Comparison of ENCODE assay signal across 8 mouse cellular contexts in genomic region chr1:73362122-73362521, GRCm38 (mm10).
DNase-seq lines count a peak whose midpoint lies in the region; ATAC-seq and TF ChIP-seq lines count a peak whose summit lies in the region.

No protein-coding gene starts in this region.

- H3K27ac ChIP-seq in hindbrain, embryonic 14.5 days = no peak overlapping the region; the same call in 1 of the 2 replicates
- no peak overlapping the region for H3K27ac ChIP-seq in hindbrain, embryonic 10.5 days
- H3K27ac ChIP-seq in embryonic facial prominence, embryonic 12.5 days = peak overlapping the region; percentile 65
- H3K27ac ChIP-seq in hindbrain, postnatal 0 days = no peak overlapping the region
- peak overlapping the region; percentile 89 for H3K27ac ChIP-seq in lung, embryonic 16.5 days (ENCODE audit: low read length)

- no peak for ATAC-seq in hindbrain, embryonic 14.5 days (ENCODE audit: low FRiP score)
- ATAC-seq in embryonic facial prominence, embryonic 12.5 days (ENCODE audit: insufficient number of reproducible peaks, insufficient read depth, low FRiP score, low TSS enrichment) = peak; percentile 61; the same call in 1 of the 2 replicates
- ATAC-seq in hindbrain, postnatal 0 days = no peak
- peak; percentile 67 for ATAC-seq in lung, embryonic 16.5 days (ENCODE audit: low read depth)

- DNase-seq in hindbrain, embryonic 14.5 days (ENCODE audit: low spot score) = peak; percentile 30
- DNase-seq in hindbrain, embryonic 10.5 days (ENCODE audit: low spot score) = no peak
- DNase-seq in hindbrain, postnatal 0 days (ENCODE audit: low spot score) = peak; percentile 40
- DNase-seq in retina, postnatal 1 day = no peak
- no peak for DNase-seq in layer of hippocampus, adult 9-11 months
- no peak for DNase-seq in layer of hippocampus, postnatal 14 days (ENCODE audit: low spot score in 2 of 2)

- H3K4me1 ChIP-seq in hindbrain, embryonic 14.5 days (replicated peaks; ENCODE audit: control insufficient read depth, insufficient read depth, low read length) = peaks cover 27% of the 10 kb centered on the region
- H3K4me1 ChIP-seq in hindbrain, embryonic 10.5 days (replicated peaks) = peaks cover 29% of the 10 kb centered on the region
- H3K4me1 ChIP-seq in embryonic facial prominence, embryonic 12.5 days = peaks cover 37% of the 10 kb centered on the region
- H3K4me1 ChIP-seq in hindbrain, postnatal 0 days (ENCODE audit: insufficient read depth, low read length) = peaks cover 7% of the 10 kb centered on the region; the same call in 1 of the 2 replicates
- peaks cover 39% of the 10 kb centered on the region for H3K4me1 ChIP-seq in lung, embryonic 16.5 days (replicated peaks; ENCODE audit: control insufficient read depth, insufficient read depth, low read length)

- WGBS in hindbrain, embryonic 14.5 days = 72% methylated on average over 1 of the region's 1 CpGs
- 83% methylated on average over 1 of the region's 1 CpGs for WGBS in hindbrain, embryonic 10.5 days
- 76% methylated on average over 1 of the region's 1 CpGs for WGBS in embryonic facial prominence, embryonic 12.5 days
- WGBS in hindbrain, postnatal 0 days = 70% methylated on average over 1 of the region's 1 CpGs
- 33% methylated on average over 1 of the region's 1 CpGs for WGBS in lung, embryonic 16.5 days

- no peak for TF ChIP-seq CTCF in hindbrain, postnatal 0 days (IDR thresholded peaks at IDR 0.05; ENCODE audit: low read depth)

- no peak overlapping the region for H3K9ac ChIP-seq in hindbrain, embryonic 14.5 days
- H3K9ac ChIP-seq in embryonic facial prominence, embryonic 12.5 days = no peak overlapping the region
- no peak overlapping the region for H3K9ac ChIP-seq in hindbrain, postnatal 0 days (replicated peaks; ENCODE audit: low read length)
- no peak overlapping the region for H3K9ac ChIP-seq in lung, embryonic 16.5 days (ENCODE audit: low read length)

- no peaks in the 10 kb centered on the region for H3K9me3 ChIP-seq in hindbrain, embryonic 14.5 days (ENCODE audit: control insufficient read depth, low read length)
- no peaks in the 10 kb centered on the region for H3K9me3 ChIP-seq in hindbrain, embryonic 10.5 days
- H3K9me3 ChIP-seq in embryonic facial prominence, embryonic 12.5 days = no peaks in the 10 kb centered on the region
- H3K9me3 ChIP-seq in hindbrain, postnatal 0 days (ENCODE audit: low read length) = no peaks in the 10 kb centered on the region
- H3K9me3 ChIP-seq in lung, embryonic 16.5 days (ENCODE audit: control insufficient read depth, low read length) = no peaks in the 10 kb centered on the region

- H3K27me3 ChIP-seq in hindbrain, embryonic 14.5 days (ENCODE audit: control insufficient read depth, insufficient read depth, low read length) = no peaks in the 10 kb centered on the region
- no peaks in the 10 kb centered on the region; the same call in 1 of the 2 replicates for H3K27me3 ChIP-seq in hindbrain, embryonic 10.5 days (ENCODE audit: insufficient read depth, poor library complexity, severe bottlenecking)
- H3K27me3 ChIP-seq in embryonic facial prominence, embryonic 12.5 days = no peaks in the 10 kb centered on the region
- no peaks in the 10 kb centered on the region for H3K27me3 ChIP-seq in hindbrain, postnatal 0 days (ENCODE audit: insufficient read depth, low read length)
- no peaks in the 10 kb centered on the region for H3K27me3 ChIP-seq in lung, embryonic 16.5 days (ENCODE audit: control insufficient read depth, insufficient read depth, low read depth, low read length)

- no peak overlapping the region for H3K4me2 ChIP-seq in hindbrain, embryonic 14.5 days (replicated peaks)
- H3K4me2 ChIP-seq in embryonic facial prominence, embryonic 12.5 days (replicated peaks) = no peak overlapping the region
- no peak overlapping the region for H3K4me2 ChIP-seq in hindbrain, postnatal 0 days (ENCODE audit: low read depth, low read length)
- no peak overlapping the region for H3K4me2 ChIP-seq in lung, embryonic 16.5 days (ENCODE audit: low read depth, low read length)

- H3K4me3 ChIP-seq in hindbrain, embryonic 14.5 days (replicated peaks; ENCODE audit: low read length) = no peak overlapping the region
- H3K4me3 ChIP-seq in hindbrain, embryonic 10.5 days = no peak overlapping the region
- no peak overlapping the region for H3K4me3 ChIP-seq in embryonic facial prominence, embryonic 12.5 days
- H3K4me3 ChIP-seq in hindbrain, postnatal 0 days (ENCODE audit: low read length) = no peak overlapping the region
- H3K4me3 ChIP-seq in lung, embryonic 16.5 days (ENCODE audit: low read length) = no peak overlapping the region

- H3K36me3 ChIP-seq in hindbrain, embryonic 14.5 days (replicated peaks; ENCODE audit: control insufficient read depth, insufficient read depth) = no peaks in the 10 kb centered on the region
- H3K36me3 ChIP-seq in hindbrain, embryonic 10.5 days = no peaks in the 10 kb centered on the region
- H3K36me3 ChIP-seq in embryonic facial prominence, embryonic 12.5 days = no peaks in the 10 kb centered on the region
- no peaks in the 10 kb centered on the region for H3K36me3 ChIP-seq in hindbrain, postnatal 0 days (ENCODE audit: insufficient read depth, low read length)
- no peaks in the 10 kb centered on the region for H3K36me3 ChIP-seq in lung, embryonic 16.5 days (ENCODE audit: control insufficient read depth, insufficient read depth, low read length)

Comparison
In these comparisons a context has a peak if more than half of its experiments do, and no peak if none do; other contexts are left out.
1. DNase-seq: peak in hindbrain, embryonic 14.5 days (single experiment) and hindbrain, postnatal 0 days (single experiment); none in hindbrain, embryonic 10.5 days (single experiment), retina, postnatal 1 day (single experiment), layer of hippocampus, adult 9-11 months (single experiment) and layer of hippocampus, postnatal 14 days (0 of 2).
2. ATAC-seq: peak in embryonic facial prominence, embryonic 12.5 days (single experiment) and lung, embryonic 16.5 days (single experiment); none in hindbrain, embryonic 14.5 days (single experiment) and hindbrain, postnatal 0 days (single experiment).
3. H3K27ac ChIP-seq: peak in embryonic facial prominence, embryonic 12.5 days (single experiment) and lung, embryonic 16.5 days (single experiment); none in hindbrain, embryonic 14.5 days (single experiment), hindbrain, embryonic 10.5 days (single experiment) and hindbrain, postnatal 0 days (single experiment).